Mouse (Mus musculus): ENCODE data around the gene Pla2g2c.
A peak's percentile ranks its signal among the peaks of the same experiment; 100 is the strongest.

Gene Pla2g2c

DNA sequence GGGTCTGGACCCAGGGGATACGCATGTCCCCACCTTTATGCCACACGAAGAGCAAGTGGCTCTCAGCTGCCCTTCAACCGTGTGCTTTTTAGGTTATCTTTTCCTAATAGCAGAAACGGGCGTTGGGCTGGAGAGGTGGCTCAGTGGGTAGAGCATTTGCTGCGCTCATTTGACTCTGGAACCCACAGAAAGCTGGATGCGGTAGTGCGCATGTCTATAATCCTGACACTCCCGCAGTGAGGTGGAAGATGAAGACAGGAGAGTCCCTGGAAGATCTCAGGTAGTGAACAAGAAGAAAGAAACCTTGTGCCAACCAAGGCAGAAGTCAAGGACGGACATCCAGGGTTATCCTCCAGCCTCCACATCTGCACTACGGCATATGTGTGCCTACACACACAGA, 15.3 kb upstream of the Pla2g2c start:
- DNase-seq (ENCODE audit: low read depth, low spot score): no peak

GRCm38 (mm10) chr4:138709944-138710343, 14.6 kb upstream of the Pla2g2c start:
- DNase-seq (ENCODE audit: low read depth, low spot score): no peak

DNA sequence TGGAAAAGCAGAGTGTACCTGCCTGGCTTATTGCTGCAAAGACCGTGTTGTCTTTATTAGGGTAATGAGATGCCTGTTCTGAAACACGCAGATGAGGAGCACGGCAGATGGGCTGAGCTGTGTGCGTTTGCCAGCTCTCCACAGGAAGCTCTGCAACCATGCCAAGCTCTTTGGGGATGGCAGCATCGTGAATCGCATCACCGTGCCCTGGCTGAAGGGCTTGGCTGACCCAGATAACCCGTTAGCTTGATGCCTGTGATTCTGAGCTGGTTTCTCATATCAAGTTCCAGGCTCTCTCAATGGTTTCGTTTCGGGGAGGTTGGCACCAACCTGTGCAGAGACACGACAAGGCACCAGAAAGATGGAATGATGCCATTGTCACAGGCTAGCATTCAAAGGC, 14.0 kb upstream of the Pla2g2c start:
- no peak for DNase-seq (ENCODE audit: low read depth, low spot score)

- peak; percentile 76 for DNase-seq (ENCODE audit: low read depth, low spot score)
These were observed 13.4 kb upstream of the Pla2g2c start for GRCm38 (mm10) chr4:138711051-138711820.

- DNase-seq (ENCODE audit: low read depth, low spot score): no peak
These were observed 12.5 kb upstream of the Pla2g2c start for GRCm38 (mm10) chr4:138712096-138712495.

GRCm38 (mm10) chr4:138712621-138713020, 12.0 kb upstream of the Pla2g2c start:
- no peak for DNase-seq (ENCODE audit: low read depth, low spot score)

DNA sequence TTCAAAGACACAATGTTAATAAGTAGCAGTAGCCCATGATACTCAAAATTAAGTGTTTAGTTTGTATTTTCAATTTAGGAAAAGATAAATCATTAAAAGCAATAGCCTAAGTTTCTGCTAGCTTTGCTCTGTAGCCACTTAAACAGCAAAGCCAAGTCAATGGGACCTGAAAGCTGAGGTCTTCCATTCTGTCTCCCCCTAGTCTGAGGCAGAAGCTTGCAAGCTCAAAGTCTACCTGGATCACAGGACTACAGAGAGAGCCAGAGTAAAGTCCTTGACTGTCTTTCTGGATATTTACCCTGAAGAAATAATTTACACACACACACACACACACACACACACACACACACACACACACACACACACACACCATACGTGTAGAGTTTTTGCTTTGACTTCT, 10.4 kb upstream of the Pla2g2c start:
- no peak for DNase-seq (ENCODE audit: low read depth, low spot score)

DNA sequence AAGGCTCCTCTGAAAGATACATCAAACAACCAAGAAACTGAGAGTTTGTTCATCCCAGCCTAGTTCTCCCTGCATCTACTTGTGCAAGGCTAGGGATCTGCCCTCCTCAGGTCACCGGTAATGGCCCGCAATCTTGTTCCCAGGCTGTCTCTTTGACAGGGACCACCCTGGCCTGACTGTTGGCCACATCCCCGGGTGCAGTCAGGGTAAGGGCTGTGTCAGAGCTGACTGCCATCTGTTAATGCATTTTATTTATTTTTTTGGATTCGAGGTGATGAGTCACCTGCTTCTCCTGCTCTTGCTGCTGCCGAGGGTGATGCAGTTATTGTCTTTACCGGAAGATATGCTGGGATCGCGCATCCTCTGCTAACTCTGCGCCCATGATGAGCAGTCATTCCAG, 7.9 kb upstream of the Pla2g2c start:
- no peak for DNase-seq (ENCODE audit: low read depth, low spot score)

DNA sequence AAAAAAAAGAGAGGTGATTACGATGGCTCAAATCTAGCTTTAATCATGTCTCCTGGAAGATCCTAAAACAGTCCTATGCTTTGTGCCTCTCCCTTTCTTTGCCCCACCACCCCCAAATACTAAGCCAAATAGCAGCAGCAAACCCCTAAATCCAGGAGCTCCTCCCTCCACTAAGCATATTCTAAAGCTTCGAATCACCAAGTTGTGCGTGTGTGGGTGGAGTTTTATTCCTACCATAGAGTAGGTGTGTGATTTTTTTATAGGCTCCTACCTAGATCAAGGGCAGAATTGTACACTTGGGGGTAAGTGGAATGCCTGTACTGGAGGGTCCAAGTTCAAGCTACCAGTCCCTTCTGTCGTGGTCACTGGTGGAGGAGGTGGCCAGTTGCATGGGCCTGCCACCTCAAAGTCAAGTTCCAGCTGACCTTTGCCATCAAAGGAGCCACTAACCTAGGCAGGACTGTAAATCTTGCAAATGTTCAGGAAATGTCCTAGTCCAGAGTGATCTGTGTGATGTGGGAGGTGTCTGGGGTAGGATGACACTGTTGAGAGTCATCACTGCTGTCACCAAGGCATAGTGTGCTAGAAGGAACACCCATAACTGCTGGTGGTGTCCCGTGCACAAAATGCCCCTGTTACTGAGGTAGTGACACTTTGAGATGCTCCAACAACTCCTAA, 5.9 kb upstream of the Pla2g2c start:
- DNase-seq (ENCODE audit: low read depth, low spot score): no peak

DNA sequence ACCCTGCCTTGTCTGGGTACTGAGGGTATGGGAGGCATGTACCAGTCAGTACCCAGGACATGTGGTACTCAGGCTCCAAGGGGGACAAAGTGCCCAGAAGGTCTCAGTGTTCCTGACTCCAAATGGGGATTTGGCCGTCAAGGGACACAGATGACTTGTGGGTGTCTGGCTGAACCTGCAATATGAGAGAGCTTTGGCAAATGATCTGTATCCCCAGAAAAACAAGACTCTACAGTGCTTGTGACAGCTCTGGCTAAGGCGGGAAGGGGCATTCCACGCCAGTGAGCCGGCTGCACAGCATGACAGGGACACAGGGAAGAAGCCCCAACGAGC, 5.4 kb upstream of the Pla2g2c start:
- no peak for DNase-seq (ENCODE audit: low read depth, low spot score)

DNA sequence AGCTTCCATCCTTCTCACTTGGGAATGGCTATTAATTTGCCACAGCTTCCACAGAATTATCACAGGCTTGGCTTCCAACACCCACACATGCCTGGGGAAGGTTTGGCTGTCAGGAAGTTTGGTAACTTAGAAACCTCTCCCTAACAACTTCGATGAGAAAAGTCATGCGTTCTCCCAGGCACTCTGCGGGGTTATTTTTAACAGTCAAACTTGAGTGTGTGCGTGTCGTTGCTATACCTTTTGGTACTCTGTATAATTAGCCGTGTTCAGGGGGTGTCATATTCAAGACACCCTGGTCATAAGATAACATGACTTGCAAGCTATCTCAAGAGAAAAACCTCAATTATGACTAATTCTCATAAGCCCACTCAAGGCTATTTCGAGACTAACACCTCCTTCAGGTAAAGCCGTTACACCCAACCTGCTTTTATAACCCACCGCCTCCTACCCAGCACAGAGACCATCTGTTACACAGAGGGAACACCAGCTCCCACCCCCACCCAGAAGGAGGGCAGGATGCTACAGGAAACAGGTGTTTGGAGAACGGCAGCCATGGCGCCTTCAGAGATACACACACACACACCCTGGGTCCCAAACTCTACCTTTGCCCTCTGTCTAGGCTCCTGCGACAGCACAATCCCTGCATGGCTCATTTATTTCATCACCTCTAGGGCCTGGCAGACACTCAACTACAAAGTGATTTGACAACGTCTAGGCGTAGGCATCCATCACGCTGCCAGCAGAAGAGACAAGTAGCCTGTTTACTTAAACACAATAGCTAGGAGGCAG, 905 bp upstream of the Pla2g2c start:
- DNase-seq (ENCODE audit: low read depth, low spot score): no peak

GRCm38 (mm10) chr4:138725127-138725461, 502 bp downstream of the Pla2g2c start:
- DNase-seq (ENCODE audit: low read depth, low spot score): peak; percentile 59

- no peak for DNase-seq (ENCODE audit: low read depth, low spot score)
These were observed 1.2 kb downstream of the Pla2g2c start for GRCm38 (mm10) chr4:138725751-138726150.

DNA sequence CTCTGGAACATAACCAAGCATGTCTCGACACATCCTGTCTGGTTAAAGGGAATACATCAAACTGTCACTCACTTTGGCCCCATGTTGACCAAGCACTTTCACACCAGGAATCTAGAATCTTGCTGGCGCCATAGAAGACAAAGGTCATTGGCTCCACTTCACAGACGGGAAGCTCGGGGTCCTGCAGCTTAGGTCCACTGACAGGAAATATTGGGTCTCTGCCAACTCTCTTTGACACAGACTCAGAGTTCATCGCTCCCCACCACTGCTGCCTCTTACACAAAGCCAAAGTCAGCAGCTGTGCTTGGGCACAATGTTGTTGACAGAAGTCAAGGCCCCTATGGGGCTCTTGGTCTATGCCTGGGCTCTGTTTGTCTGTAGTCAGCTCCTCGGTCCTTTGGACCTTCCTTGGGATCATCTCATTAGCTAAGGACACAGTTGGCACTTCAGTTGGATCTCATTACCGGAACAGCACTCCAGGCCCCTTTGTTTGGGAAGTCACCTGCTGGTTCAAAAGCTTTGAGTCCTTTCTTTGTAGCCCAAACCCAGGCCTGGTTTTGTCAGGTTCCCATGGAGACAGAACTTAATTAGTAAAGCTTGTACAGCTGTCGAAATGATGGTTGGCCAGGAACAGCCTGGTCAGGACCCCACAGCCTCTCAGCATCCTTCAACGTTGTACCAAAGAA, 4.6 kb downstream of the Pla2g2c start:
- no peak for DNase-seq (ENCODE audit: low read depth, low spot score)

- DNase-seq (ENCODE audit: low read depth, low spot score): no peak
These were observed 9.5 kb downstream of the Pla2g2c start for GRCm38 (mm10) chr4:138734105-138734504.

- DNase-seq (ENCODE audit: low read depth, low spot score): no peak
These were observed 10.3 kb downstream of the Pla2g2c start for GRCm38 (mm10) chr4:138734863-138735262.

DNA sequence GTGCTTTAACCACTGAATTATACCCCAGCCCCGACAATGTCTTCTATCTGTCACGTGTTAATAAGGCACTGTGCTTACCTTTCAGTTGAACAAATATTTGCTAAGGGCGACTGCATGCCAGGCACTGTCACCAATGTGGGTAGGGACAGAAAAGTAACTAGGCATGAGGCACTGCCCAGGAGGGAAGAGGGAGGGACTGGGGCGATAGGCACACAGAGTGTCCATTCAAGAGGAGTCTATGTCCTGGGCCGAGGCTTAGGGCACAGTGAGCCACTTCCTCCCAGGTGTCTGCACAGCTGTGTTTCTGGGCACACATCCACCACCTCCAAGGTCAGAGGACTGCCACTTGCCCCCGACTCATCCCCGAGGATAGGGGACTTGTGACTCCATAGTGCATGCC, 12.4 kb downstream of the Pla2g2c start, which contains the start of gene Ubxn10:
Gene Ubxn10, minus strand, starts transcription at position 137 of the 400 bp plus-strand sequence.
- DNase-seq (ENCODE audit: low read depth, low spot score): no peak

DNA sequence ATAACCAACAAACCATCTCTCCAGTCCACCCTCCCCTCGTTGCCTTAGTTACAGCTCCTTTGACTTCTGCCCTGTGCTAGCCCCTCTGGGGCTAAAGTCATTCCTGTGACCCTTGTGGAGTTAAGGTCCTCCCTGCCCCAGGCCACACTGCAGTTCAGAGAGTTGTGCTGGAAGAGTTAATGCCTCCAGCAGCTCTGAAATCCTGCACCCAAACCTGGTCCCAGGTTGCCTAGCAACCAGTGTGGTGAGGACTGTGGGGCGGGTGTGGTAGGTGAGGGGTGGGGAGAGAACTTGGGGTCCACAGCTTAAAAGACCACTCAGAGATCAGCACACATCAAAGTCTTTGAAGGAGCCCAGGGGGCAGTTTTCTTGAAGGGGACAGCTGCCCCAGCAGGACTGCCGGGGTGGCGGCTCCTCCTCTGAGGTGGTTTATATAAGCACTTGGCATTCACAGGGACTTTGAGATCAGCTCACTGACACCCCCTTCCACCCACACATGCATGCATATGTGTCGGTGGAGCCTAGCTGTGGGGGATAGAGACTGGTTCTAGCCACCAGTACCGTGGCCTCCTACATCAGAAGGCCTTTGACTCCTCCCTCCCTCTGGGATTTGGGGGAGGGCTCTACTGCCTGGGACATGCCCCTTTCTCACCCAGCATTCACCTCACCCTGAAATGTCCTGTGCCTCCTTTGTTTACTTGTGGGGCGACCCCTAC, 14.7 kb downstream of the Pla2g2c start:
- DNase-seq (ENCODE audit: low read depth, low spot score): peak; percentile 29

GRCm38 (mm10) chr4:138745884-138746283, 21.3 kb downstream of the Pla2g2c start:
- no peak for DNase-seq (ENCODE audit: low read depth, low spot score)

GRCm38 (mm10) chr4:138746866-138747265, 22.3 kb downstream of the Pla2g2c start:
- DNase-seq (ENCODE audit: low read depth, low spot score): no peak

- no peak for DNase-seq (ENCODE audit: low read depth, low spot score)
These were observed 23.3 kb downstream of the Pla2g2c start for GRCm38 (mm10) chr4:138747851-138748250.
